Mouse (Mus musculus) kidney, embryonic 14.5 days (tissue): Measurements from ENCODE around the gene Tle3. TPM values are rescaled to one million over a fixed set of nuclear protein-coding genes. Genes with fewer than 3 reads are reported as not detected.
A peak's percentile ranks its signal among the peaks of the same experiment; 100 is the strongest.

Experiments used
- ATAC-seq: fragments of 200-750 bp; cut with Nextera tagmentation; 2 replicates; pipeline ENCODE4 v1.8.0; 2017; ENCODE audit warnings: moderate number of reproducible peaks, mild to moderate bottlenecking, moderate TSS enrichment, moderate library complexity; ENCODE audit not compliant: low FRiP score, low TSS enrichment
- H3K27ac ChIP-seq: fragments of 300-500 bp; sonication (generic); 2 replicates; pipeline ENCODE4 v1.5.1; 2014; ENCODE audit warnings: low read depth, mild to moderate bottlenecking, low read length, moderate library complexity, mixed read lengths
- H3K27me3 ChIP-seq: fragments of 300-500 bp; sonication (generic); 2 replicates; pipeline ENCODE4 v1.6.1; 2014; ENCODE audit warnings: mild to moderate bottlenecking, low read length; ENCODE audit not compliant: control insufficient read depth, insufficient read depth
- H3K36me3 ChIP-seq: fragments of 300-500 bp; sonication (generic); 2 replicates; pipeline ENCODE4 v1.6.1; 2014; ENCODE audit warnings: low read length, mixed read lengths; ENCODE audit not compliant: control insufficient read depth, insufficient read depth
- H3K4me1 ChIP-seq: fragments of 300-500 bp; sonication (generic); 2 replicates; pipeline ENCODE4 v1.6.1; 2014; ENCODE audit warnings: low read length, mixed read lengths; ENCODE audit not compliant: control insufficient read depth, insufficient read depth
- H3K4me2 ChIP-seq: fragments of 300-500 bp; sonication (generic); replicated peaks from 2 replicates; pipeline ENCODE4 v1.6.1; 2014; ENCODE audit warnings: low read depth, mild to moderate bottlenecking, low read length
- H3K4me3 ChIP-seq: fragments of 300-500 bp; sonication (generic); 2 replicates; pipeline ENCODE4 v1.5.1; 2014; ENCODE audit warnings: mild to moderate bottlenecking, low read length
- H3K9ac ChIP-seq: fragments of 300-500 bp; sonication (generic); 2 replicates; pipeline ENCODE4 v1.6.1; 2014; ENCODE audit warnings: low read depth, mild to moderate bottlenecking, low read length, moderate library complexity
- H3K9me3 ChIP-seq: fragments of 300-500 bp; sonication (generic); 2 replicates; pipeline ENCODE4 v1.6.1; 2016; ENCODE audit warnings: low read length; ENCODE audit not compliant: control insufficient read depth
- WGBS: fragments of 180-500 bp; shearing (Covaris S2); extraction: QIAGEN DNeasy Blood & Tissue Kit; methylation state at CpG from one replicate; pipeline ENCODE4 v1.1.7; 2014; 5-methylcytosine and 5-hydroxymethylcytosine counted together
- polyA plus RNA-seq: library from polyadenylated mRNA; unstranded; fragments of >200 nt; fragmentation: Nextera tagmentation; extraction: Ambion mirVana; gene quantifications from 2 replicates; pipeline ENCODE4 v1.2.1, GENCODE M21; 2014

Tle3 gene
- polyA plus RNA-seq, 1 experiment from 2014 or later = 33.7 TPM

DNA sequence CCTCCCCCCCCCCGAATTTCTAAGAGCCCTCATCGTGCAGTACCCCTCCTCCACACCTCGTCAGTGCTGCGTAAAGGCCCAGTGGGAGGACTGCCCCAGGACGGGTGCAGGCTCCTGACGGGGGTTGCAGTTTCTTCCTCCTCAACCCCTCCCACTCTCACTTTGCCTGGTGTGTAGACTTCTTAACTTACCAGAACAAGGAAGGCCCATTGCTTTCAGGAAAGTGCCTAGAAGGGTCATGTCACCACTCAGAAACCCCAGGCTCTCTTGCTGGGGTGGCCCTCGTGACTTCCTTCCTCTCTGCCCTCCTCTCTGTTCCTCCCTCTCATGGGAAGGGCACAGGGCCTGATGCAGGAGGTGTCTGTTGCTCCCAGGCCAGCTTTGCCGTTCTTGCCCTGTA, 13.6 kb downstream of the Tle3 start:
- H3K9ac ChIP-seq = no peak overlapping the region
- peaks cover 54% of the 10 kb centered on the region for H3K36me3 ChIP-seq
- H3K27ac ChIP-seq = no peak overlapping the region
- H3K4me3 ChIP-seq = no peak overlapping the region
- H3K4me2 ChIP-seq = no peak overlapping the region
- no peaks in the 10 kb centered on the region for H3K27me3 ChIP-seq
- WGBS = 14% methylated on average over 8 of the region's 8 CpGs
- ATAC-seq = no peak
- H3K4me1 ChIP-seq = peaks cover 58% of the 10 kb centered on the region
- H3K9me3 ChIP-seq = no peaks in the 10 kb centered on the region

DNA sequence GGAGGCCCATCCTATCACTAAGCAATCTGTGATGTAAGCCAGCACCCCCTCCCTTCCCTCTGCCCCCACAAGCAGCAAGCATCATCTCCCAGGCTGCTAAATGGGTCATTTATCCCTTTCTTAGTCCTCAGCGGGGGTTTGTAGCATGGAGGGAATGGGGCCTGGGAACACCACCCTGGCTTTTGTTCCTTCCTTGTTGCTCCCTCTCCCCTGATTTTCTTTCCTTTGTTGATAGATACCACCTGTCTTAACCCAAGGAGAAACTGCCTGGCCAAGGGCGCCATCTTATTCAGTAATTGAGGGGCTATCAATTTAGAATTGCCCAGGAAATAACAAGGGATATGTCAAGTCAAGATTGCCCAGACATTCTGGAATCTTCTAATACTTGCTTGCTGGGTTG, 14.1 kb downstream of the Tle3 start:
- H3K9ac ChIP-seq = no peak overlapping the region
- 63% methylated on average over 2 of the region's 2 CpGs for WGBS
- no peaks in the 10 kb centered on the region for H3K27me3 ChIP-seq
- H3K27ac ChIP-seq = no peak overlapping the region
- H3K4me3 ChIP-seq = no peak overlapping the region
- H3K36me3 ChIP-seq = peaks cover 54% of the 10 kb centered on the region
- peaks cover 53% of the 10 kb centered on the region for H3K4me1 ChIP-seq
- no peak overlapping the region for H3K4me2 ChIP-seq
- ATAC-seq = no peak
- no peaks in the 10 kb centered on the region for H3K9me3 ChIP-seq

DNA sequence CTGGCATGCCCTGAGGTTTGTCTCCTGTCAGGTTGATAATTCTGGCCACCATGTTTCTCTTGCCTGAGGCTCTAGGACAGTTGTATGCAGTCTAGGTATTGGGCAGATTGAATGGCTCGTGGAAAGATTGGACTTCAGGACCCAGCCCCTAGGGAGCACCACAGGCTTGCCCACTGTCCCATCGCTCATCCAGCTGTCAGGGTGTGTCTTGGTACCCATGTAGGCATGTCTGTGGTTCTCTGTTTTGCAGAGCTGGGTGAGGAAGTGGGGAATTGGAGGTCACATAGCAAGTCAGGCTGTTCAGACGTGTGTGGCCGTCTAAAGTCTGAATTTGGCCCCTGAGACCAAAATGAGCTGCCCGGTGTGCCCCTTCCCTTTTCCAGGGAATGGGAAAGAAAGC, 15.6 kb downstream of the Tle3 start:
- no peak overlapping the region for H3K4me3 ChIP-seq
- H3K36me3 ChIP-seq = peaks cover 41% of the 10 kb centered on the region
- H3K9ac ChIP-seq = no peak overlapping the region
- no peaks in the 10 kb centered on the region for H3K27me3 ChIP-seq
- 77% methylated on average over 5 of the region's 5 CpGs for WGBS
- no peak overlapping the region for H3K27ac ChIP-seq
- H3K4me2 ChIP-seq = no peak overlapping the region
- no peaks in the 10 kb centered on the region for H3K9me3 ChIP-seq
- H3K4me1 ChIP-seq = peaks cover 64% of the 10 kb centered on the region
- ATAC-seq = no peak

DNA sequence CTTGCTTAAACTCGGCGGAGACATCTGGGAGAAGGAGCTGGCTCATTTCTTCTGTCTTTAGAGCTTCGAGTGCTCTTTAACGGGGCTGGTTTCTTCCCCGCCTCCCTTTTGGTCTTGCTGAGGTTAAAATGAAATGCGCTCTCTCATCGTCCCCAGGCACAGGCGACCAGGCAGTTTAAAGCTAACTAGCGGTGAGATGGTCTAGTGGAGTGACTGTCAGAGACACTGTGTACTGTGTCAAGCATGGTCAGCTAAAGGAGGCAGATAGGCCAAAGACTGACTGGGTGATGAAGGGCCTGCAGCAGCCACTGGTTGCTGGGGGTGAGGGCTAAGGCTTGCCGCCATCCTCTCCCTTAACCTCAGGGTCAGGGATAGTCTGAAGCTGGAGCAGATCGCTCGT, 16.0 kb downstream of the Tle3 start:
- Histone ChIP-seq H3K9ac (no peak overlapping the region), H3K36me3 (peaks cover 42% of the 10 kb centered on the region), H3K4me1 (peaks cover 61% of the 10 kb centered on the region), H3K27ac (no peak overlapping the region), H3K4me2 (no peak overlapping the region), H3K27me3 (no peaks in the 10 kb centered on the region), H3K9me3 (no peaks in the 10 kb centered on the region), H3K4me3 (no peak overlapping the region)
- WGBS = 47% methylated on average over 12 of the region's 12 CpGs
- ATAC-seq = no peak

DNA sequence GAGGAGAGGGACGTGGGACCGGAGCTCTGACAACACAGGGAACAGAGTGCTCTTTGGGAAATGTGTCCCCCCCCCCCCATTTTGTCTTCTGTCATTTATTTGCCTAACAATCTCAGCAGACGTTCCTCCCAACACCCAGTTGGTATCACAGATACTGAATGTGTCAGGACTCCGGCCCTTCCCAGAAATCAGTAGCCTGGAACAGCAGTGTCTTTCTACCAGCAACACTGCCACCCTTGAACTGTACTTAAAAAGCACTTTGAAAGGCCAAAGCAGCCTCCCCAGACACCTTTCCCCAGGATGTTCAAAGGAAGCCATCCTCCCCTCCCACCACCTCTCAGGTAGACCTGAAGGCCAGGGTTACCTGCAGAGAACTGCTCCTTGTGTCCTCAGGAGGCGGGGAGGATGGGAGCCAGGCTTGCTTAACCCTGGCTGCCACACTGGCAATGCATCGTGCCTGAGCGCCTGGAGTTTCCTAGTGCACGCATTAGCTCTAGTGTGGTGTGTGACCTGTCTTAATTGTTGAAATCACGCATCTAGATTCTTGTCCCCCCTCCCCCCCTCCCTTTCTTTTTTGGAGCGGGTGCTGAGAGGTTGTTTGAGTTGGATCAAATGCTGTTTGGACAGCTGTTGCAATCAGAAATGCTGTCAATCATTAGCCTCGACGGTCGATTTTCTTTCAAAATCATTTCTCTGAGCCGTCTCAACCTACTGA, 16.7 kb downstream of the Tle3 start:
- no peak for ATAC-seq
- Histone ChIP-seq H3K27me3 (no peaks in the 10 kb centered on the region), H3K4me2 (no peak overlapping the region), H3K27ac (0 out of 2 replicates have a peak overlapping the region, but pooled peaks have one; percentile 4), H3K9ac (no peak overlapping the region), H3K4me3 (no peak overlapping the region), H3K9me3 (no peaks in the 10 kb centered on the region), H3K36me3 (peaks cover 42% of the 10 kb centered on the region), H3K4me1 (peaks cover 55% of the 10 kb centered on the region)
- 31% methylated on average over 14 of the region's 14 CpGs for WGBS

DNA sequence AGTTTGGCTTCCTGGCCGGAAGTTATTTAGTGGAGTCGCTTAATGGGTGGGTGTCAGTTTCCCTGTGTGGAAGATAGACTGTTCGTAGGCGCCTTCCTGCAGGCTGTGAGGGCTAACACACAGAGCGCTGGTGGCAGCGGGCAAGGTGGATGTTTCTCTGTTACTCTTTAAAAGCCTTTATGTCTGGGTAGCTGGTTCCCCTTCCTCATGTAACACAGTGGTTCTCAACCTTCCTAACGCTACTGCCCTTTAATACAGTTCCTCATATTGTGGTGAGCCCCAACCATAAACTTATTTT, 17.2 kb downstream of the Tle3 start:
- H3K4me3 ChIP-seq = no peak overlapping the region
- H3K4me1 ChIP-seq = peaks cover 50% of the 10 kb centered on the region
- no peak for ATAC-seq
- no peaks in the 10 kb centered on the region for H3K27me3 ChIP-seq
- no peak overlapping the region for H3K9ac ChIP-seq
- no peak overlapping the region for H3K4me2 ChIP-seq
- H3K9me3 ChIP-seq = no peaks in the 10 kb centered on the region
- 42% methylated on average over 7 of the region's 7 CpGs for WGBS
- H3K36me3 ChIP-seq = peaks cover 45% of the 10 kb centered on the region
- H3K27ac ChIP-seq = no peak overlapping the region

DNA sequence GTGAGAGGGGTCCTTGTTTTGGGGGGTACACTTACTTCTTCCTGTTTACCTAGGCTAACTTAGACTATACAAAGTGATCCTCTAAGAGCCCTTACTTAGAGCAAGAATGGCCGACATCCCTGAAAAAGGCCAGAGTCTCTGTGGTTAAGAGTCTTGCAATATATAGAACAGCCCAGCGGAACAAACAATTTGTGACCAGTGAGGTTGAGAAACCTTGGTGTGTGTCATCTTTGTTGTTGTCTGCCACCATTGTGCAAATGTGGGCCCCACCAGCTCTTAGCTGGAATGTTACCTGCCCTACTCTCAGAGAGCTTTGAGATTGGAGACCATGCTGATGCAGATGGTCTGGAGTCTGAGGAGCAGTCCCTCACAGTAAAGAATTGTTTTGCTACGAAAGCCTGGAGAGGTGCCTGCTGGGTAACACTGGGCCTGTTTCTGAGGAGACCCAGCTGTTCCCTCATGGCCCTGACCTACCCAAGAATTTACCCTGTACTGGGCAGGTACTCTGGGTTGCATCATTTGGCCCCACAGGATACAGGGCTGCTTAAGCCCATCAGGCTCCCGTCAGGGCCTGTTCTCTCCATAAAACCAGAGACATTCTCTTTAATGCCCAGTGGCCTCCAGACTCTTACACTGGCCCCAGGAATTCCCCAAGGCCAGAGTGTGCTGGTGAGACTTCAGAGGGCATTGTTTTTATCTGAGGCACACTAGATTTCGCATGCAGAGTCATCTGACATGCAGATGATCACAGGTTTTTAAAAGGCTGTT, 19.6 kb downstream of the Tle3 start:
- H3K4me2 ChIP-seq = no peak overlapping the region
- ATAC-seq = no peak

DNA sequence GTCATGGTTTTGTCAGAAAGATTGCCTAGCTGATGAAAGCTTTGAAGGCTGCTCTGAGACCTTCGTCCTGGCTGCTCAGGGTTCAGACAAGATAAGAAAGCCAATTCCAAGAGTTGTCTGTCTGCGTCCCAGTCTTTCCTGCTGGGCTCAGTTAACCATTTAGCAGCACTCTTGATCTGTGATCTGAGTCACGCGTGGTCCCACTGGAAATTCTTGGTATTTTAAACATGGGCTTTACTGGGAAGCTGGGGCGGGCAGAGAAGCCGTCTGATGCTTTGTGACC, 20.1 kb downstream of the Tle3 start:
- ATAC-seq = no peak
- no peak overlapping the region for H3K4me3 ChIP-seq
- H3K27ac ChIP-seq = no peak overlapping the region
- peaks cover 48% of the 10 kb centered on the region for H3K4me1 ChIP-seq
- no peaks in the 10 kb centered on the region for H3K27me3 ChIP-seq
- no peak overlapping the region for H3K9ac ChIP-seq
- peaks cover 55% of the 10 kb centered on the region for H3K36me3 ChIP-seq
- no peak overlapping the region for H3K4me2 ChIP-seq
- WGBS = 82% methylated on average over 6 of the region's 6 CpGs
- H3K9me3 ChIP-seq = no peaks in the 10 kb centered on the region

More for the DNA sequence above, 19.6 kb downstream of the Tle3 start:
- Histone ChIP-seq H3K36me3 (peaks cover 58% of the 10 kb centered on the region), H3K9me3 (no peaks in the 10 kb centered on the region), H3K4me3 (no peak overlapping the region), H3K4me1 (peaks cover 44% of the 10 kb centered on the region), H3K9ac (no peak overlapping the region), H3K27me3 (no peaks in the 10 kb centered on the region), H3K27ac (no peak overlapping the region)
- WGBS = 70% methylated on average over 5 of the region's 5 CpGs

DNA sequence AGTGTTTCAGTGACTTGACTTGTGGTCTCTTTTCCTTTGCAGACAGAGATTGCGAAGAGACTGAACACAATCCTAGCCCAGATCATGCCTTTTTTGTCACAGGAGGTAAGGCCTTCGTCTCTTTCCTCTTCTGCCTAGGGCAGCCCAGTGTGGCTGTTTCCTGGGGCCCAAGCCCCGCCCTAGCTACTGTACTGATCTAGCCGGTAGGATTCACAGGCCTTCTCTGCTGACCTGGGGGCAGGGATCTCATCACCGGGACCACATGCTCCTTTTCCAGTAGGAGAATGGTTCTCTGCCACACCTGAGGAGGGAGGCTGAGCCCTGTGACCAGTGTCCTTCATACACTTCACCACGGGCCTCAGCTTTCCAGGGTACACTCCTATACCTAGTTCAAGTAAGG, 21.0 kb downstream of the Tle3 start:
- H3K36me3 ChIP-seq = peaks cover 57% of the 10 kb centered on the region

More for the DNA sequence above, 21.0 kb downstream of the Tle3 start:
- 0 out of 2 replicates have a peak, but pooled peaks cover 3% of the 10 kb centered on the region for H3K27me3 ChIP-seq
- no peak overlapping the region for H3K4me2 ChIP-seq
- H3K27ac ChIP-seq = no peak overlapping the region
- H3K4me1 ChIP-seq = peaks cover 42% of the 10 kb centered on the region
- no peak overlapping the region for H3K9ac ChIP-seq
- H3K4me3 ChIP-seq = no peak overlapping the region
- no peak for ATAC-seq
- WGBS = 67% methylated on average over 6 of the region's 6 CpGs
- no peaks in the 10 kb centered on the region for H3K9me3 ChIP-seq
